Mouse (Mus musculus) thymus, postnatal 14 days (tissue): ENCODE measurements around the gene Mrpl14.

Source experiments
- DNase-seq: peaks from one replicate; pipeline ENCODE4 v3.0.0; 2021

The Mrpl14 gene

DNA sequence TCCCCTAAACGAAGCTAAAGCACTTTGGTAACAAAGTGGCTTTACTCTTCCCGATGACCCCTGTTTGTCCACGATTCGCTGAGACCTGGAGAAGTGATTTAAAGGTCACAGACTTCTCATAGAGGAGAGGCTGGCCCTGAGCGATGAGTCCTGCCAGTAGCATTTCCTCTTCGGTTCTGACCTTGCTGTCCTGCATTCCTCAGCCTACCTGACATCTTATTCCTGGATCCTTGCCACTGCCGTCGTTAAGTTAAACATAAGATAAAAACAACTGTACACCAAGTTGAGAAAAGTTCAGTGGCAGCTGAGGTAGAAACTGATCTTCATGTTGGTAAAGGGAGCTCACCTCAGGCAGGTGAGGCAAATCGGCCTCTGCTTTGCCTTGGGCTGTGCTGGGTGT lies 3.0 kb downstream of the Mrpl14 start:
- no peak for DNase-seq

DNA sequence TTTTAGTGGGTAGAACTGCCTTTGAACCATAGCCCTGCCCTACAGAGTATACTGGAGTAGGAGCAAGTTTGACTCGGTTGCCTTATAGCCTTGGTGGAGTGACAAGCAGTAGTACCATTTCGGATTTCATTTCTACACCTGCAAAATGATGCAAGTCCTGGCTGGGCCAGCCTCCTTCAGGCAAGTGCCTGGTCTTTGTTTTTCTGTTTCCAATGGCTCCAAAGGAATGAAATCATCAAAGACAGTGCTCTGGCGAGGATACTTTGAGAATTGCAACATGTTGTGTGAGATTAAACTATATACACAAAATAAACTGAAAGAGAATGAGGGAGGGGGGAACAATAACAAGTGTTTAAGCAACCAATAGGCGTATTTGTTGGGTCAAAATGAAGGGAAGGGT lies 3.9 kb downstream of the Mrpl14 start:
- no peak for DNase-seq

DNA sequence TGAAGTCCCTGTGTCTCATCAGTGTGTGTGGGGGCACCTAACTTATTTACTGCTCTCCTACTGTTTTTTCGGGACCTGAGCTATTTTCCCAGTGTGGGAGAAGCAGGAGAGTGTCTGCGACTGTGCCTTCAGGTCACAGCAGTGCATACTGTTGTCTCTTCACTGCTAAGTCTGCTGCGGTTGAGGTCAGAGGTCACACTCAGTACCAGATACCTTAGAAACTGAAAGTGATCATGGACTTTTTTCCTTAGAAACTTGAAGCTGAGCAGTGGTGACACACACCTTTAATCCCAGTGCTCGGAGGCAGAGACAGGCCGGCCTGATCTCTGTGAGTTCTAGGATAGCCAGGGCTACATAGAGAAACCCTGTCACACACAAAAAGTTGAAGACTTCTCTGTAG lies 6.0 kb downstream of the Mrpl14 start:
- no peak for DNase-seq

DNA sequence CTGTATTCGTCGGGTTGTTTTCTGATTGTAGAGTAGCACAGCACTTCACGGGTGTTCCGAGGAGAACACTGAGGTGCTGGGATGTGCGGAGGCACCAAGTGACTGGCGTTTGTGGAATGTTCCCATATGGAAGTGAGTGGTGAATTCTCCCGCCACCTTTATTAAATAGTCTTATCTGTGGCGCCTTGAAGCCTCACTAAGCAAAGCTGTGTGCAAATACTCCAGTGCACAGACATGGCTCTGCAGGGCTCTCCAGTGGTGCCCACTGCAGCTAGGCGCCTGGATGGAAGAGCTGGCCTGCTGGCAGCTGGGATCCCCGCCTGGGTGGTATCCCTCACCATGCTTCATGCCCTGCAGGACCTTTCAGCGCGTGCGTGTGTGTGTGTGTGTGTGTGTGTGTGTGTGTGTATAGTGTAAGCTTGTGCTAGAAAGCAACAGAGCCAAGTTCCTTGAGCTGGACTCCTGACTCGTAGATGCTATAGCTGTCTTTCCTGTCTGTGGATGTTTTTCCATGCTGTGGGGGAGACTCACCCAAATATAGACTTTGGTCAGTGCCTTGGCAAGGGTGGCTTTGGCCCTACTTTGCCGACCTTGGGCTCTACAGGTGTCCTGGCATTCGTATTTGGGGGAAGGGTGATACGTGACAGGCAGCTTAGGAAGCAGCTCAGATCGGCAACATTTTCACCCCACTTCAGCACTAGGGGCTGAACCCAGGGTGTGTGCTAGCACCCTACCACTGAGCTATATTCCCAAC lies 7.9 kb downstream of the Mrpl14 start:
- no peak for DNase-seq

DNA sequence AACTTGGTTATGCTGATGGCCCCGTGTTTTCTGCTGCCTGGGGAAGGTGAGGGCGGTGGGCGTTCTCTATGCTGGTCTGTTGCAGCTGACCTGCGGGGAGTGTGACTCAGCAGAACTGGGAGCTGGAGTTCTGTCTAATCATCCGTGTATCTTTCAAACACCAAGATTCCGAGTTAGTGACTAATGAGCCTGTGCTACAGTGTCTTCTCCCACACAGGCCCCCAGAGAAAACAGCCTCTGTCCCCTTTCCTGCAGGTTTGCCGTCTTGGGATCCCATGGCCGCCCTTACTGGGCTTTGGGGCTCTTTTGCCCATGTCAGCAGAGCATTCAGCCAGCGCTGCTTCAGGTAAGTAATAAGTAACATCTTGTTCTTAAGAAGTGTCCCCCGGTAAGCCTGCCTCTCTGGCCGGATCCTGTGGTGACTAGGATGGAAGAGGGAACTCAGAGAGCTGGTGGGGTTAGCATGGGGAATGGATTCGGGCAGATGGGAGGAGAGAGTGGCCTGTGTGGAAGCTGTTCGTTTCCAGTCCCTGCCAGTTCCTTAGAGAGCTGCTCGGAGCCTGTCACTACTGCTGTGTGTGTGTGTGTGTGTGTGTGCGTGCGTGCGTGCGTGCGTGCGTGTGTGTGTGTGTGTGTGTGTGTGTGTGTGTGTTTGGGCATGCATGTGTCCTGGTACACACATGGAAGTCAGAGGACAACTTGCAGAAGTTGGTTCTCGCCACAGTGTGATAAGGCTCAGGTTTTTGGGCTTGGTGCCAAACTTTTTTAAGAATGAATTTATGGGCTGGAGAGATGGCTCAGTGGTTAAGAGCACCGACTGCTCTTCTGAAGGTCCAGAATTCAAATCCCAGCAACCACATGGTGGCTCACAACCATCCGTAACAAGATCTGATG lies 9.4 kb downstream of the Mrpl14 start:
- DNase-seq: no peak

DNA sequence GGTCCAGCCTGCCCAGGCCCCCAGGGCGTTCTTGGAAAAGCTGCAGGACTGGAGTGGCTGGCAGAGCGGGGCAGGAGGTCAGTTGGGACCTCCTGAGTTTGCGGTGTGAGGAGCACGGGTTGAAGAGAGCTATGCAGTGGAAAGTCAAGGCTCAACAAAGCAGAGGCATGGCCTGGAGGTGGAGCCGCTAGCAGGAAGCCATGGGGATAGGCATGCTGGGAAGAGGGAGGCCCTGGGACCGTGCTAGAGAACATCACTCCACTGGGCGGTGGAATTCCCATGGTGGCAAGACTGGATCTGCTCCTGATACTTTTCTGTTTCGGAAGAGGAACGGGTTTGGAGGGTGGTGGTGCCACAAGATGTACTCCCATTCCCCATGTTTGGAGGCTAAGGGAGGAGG lies 10.9 kb downstream of the Mrpl14 start:
- DNase-seq: no peak

DNA sequence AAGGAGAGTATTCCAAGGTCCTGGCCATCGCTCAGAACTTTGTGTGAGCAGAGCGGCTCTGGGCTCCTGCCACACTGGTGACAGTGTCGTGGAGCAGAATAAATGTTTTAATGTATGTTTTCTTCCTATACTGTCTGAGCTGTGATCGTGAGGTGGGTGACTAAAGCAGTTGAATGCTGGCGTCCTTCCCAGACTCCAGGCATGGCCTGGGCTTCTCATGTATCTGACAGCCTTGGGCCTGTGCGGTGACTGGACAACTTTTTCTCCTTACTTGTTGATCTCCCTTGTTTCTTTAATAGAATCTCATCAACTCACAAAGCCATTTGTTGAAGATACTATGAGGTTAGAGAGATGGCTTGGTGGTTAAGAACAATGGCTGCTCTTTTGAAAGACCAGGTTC lies 12.2 kb downstream of the Mrpl14 start:
- DNase-seq: no peak

DNA sequence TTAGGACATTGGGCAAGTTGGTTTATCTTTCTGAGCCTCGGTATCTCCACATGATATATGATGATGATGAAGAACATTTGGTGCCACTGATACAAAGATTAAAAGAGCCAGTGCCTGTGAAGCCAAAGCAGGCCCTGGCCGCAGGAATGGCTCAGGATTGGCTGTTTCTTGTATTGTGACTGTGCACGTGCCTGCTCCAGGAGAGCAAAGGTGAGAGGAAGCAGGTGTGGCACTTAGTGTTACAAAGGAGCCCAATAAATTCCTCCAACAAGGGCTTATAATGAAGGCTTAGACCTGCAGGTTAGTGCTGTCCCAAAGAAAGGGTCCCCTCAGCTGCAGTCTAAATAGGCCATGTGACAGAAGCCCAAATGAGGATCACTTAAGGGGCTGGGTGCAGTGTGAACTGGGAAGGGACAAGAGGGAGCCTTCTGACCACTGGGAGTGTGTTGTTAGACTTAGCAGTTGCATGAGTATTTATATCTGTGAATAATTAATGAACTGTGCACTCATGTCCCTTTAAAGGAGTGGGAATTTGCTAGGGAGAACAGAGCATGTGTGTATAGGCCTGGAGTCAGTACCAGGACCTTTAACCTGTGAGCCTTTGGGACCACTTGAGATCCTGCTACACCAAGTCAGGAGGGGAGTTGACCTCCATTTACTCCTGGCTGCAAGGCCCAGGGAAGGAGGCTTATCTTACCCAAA lies 13.1 kb downstream of the Mrpl14 start:
- no peak for DNase-seq

DNA sequence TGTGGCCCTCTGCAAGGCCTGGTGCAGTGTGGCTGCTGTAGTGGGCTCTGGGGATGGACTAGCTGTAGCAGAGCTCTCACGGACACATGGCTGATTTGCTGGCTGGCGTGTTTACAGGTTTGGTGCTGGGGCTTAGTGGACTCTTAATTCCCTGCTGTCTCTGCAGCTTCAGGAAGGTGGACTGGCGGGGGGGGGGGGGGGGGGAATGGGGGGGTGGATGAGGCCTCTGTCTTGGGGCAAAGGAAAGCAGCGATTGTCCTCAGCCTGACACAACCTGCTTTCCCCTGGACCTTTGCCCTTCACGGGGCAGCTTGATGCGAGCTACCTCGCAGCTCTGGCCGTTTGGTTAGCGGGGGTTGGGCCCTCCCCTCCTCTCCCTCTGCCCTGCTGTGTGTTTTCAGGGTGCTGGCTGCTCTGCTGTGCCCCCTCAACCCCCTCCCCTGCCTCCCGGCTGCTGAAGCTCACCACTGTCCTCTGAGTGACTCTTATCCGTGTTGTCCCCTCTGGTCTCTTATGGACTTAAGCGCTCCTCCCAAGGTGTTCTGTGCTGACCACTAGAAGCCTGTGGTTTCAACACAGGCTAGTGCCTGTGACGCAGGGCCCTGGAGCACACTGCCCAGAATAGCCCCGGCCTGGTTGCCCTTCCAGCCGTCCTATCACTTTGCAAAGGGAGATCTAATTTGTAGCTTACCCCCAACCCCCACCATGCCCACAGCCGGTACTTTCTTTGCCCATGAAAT lies 14.5 kb downstream of the Mrpl14 start:
- no peak for DNase-seq

DNA sequence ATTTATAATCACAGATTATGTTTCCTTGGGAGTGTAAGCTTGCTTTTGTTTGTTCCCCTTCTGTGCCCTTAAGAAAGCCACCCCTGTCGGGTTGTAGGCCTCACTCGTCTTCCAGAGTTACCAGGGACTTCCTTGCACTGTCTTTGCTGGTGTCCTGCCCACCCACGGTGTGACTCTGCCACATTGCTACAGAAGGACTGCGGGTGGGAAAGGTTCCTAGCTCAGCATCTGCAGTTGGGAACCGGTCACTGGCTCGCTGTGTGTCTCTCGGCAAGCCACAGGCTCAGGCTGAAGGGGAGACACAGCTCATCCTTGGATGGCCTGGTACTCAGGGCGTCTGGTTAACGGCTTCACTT lies 15.1 kb downstream of the Mrpl14 start:
- no peak for DNase-seq

DNA sequence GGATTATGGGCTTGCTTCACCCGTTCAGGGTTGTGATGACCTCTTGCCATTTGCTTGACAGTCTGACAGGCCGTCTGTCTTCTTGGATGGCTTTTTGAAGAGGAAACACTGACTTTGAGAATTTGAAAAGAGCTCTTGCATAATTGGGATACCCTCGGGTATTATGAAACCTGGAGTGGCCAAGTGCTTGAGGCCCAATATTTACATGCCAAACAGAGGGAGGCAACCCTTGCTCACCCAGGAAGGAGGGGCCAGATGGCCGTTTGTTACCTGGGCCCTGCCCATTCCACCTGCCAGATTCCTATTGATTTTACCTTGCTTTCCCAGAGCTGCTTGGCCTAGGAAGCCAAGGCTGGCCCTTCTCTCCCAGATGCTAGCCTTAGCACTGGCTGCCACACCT lies 16.1 kb downstream of the Mrpl14 start:
- DNase-seq: no peak

DNA sequence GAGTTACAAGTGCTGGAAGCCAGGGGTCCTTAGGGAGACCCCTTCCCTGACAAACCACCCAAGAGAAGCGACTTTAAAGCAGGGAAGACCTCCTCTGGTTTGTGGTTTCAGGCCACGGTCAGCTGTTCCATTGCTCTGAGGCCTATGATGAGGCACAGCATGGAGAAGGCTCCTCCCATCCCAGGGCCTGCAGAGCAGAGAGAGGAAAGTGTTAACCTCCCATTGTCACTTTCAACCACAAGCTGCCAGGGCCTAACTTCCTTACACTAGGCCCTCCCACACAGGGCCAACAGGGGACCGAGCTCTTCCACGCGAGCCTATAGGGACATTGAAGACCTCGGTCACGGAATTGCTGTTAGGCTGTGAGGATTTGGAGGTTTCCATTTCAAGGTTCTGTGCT lies 17.1 kb downstream of the Mrpl14 start:
- no peak for DNase-seq

DNA sequence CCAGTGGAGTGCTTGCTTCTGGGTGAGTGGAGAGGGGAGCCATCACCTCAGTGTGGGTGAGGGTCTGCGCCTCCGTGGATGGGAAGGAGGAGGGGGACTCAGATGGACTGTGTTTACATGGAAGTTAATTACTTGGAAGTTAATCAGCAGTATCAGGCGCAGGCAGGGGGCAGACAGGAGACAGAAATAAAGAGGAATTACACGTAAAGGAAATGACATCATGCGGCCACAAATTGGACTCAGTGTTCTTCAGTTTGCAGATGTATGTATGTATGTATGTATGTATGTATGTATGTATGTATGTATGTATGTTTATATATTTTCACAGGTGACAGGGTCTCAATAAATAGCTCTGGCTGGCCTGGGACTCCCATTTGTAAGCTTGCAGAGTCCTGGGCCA lies 20.7 kb downstream of the Mrpl14 start:
- DNase-seq: no peak

DNA sequence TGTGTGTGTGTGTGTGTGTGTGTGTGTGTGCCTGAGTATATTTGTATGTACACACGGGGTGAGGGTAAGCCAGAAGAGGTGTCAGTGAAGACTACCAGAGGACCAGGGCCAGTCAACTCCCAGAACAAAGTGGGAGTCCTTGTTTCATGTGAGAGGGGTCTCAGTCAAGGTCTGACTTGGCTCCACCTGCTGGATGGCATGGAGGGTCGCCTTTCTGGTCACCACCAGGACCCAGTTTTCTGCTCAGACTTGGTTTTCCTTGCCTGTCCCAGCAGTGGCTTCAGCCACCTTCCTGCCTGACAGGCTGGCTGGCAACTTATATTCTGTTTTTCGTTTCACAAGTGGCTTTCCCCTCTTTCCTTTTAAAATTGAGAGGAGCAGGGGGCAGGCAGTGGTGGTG lies 21.3 kb downstream of the Mrpl14 start:
- DNase-seq: no peak

DNA sequence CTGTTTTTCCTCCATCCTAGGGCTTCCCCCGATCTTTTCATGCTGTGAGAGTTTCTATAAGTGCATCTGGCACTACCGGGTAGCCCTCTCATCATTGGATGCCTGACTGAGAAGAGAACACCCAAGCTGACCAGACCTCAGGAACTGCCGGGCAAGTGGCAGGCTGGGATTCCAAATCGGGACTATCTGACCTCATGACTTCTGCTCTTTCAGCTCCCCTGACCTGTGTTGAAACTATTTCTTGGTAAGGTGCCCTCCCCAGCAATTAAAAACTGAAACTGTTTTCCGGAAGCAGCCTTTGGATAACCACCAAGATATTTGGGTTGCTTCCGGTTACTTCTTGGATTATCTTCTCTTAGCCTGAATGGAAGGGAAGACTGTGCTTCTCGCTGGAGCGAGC lies 22.1 kb downstream of the Mrpl14 start:
- no peak for DNase-seq

DNA sequence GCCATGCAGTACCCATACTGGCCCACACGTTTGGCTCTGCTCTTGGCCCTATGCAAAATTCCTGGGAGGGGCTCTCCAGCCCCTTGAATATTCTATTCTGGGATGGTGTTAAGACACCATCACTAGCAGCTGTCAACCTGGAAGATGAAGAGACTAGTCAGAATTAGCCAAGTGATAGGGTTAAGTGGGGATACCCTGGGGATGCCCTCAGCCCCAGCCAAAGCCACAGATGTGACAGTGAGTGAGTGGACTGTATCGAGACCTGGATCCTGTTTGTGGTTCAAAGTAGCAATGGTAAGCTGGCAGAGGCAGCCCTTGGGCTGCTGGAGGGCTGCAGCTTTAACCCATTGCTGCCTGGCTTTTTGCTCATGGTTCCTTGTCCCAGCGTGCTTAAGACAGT lies 23.7 kb downstream of the Mrpl14 start:
- no peak for DNase-seq

DNA sequence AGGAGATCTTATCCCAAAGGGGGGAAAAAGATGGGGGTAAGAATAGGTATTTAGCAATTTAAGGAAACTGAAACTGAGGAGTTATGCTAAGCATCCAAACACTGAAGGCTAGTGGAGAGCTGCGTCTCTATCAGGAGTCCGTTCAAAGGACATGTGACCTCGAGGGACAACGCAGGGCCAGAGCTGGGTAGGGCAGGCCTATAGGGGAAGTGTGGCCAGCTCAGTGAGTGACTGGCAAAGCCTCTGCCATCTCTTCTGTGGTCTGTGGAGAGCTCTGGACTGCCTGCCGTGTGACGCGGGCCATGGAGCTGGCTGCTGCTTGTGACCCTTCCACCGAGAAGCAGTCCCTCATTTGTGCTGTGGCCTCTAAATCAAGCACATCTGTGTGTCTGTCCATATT lies 24.3 kb downstream of the Mrpl14 start:
- no peak for DNase-seq

DNA sequence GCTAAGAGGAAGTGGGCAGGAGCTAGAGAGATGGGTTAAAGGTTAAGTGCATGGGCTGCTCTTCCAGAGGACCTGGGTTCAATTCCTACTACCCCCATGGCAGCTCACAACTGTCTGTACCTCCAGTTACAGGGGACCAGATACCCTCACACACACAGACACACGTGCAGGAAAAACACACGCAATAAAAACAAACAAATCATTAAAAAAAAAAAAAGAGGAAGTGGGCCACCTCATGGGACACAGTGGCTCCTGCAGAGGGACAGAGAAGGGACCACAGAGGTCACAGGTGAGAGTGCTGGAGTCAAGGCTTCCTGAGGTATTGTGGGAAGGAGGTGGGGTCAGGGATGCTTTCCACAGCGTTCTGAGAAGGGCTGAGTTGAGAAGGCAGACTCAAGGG lies 25.4 kb downstream of the Mrpl14 start:
- no peak for DNase-seq

DNA sequence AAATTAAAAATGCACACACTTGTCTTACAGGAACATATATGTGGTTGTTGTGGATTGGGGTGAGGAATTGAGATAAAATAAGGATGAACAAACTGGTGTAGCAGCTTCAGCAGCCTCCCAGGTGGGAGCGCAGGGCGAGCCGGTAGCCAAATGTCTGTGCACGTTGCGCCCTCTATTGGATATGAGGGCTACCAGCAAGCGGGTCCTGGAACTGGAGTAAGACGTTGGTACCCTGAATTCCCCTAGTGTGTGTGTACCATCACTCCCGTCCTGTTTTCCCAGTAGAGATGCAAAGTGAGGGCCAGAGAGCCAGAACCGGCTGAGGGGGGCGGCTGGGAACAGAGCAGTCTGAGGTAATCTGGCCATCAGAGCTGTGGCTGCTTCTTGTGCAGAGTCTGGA lies 32.2 kb downstream of the Mrpl14 start:
- peak; percentile 83 for DNase-seq

DNA sequence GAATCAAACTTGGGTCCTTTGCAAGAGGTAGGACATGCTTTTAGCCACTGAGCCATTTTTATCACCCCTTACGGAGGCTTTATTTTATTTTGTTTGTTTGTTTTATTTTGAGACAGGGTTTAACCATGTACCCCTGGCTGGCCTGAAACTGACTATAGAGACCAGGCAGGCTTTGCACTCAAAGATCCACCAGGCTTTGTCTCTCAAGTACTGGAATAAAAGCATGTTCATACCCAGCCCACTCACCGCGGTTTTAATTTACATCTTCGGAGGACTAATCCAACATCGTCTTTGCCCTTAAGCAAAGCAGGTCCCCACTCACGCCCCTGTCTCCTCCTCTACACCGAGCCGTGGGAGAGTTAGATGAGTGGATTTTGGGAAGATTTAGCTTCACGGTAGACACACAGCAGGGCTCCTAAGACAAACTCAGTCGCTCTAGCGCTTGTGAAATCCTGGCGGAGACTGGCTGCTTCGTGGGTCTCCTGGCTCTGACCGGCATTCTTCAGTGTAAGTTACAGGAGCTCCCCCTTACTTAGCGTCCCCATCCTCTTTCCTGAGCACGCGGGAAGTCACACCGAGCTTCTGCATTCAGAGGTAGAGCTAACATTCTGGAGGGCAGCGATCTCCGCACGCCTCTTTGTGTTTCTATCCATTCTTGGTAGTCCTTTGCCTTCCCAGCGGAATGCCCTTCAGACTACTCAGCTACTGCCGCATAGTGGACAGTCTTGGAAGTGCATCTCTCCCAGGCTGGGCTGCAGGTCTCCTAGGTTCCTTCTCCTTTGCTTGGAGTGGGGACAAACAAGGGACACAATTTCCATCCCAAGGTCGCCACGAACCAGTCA lies 37.8 kb downstream of the Mrpl14 start:
- peak; percentile 77 for DNase-seq

DNA sequence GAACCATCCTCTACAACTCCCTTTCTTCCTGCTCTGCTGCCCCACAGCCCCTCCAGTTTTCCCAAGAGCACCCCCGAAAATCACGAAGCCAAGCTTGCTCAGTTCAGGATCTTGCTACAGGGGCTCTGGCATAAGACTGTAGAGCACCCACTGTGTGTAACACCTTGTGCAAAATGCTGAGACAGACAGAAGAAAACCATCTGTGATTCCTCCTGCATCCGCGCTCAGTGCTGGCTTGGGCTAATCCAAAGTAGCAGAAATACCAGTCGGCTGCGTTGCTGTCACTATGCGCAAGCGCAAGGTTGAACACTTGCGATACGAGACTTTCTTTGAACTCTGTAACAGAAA lies 38.4 kb downstream of the Mrpl14 start:
- DNase-seq: no peak

DNA sequence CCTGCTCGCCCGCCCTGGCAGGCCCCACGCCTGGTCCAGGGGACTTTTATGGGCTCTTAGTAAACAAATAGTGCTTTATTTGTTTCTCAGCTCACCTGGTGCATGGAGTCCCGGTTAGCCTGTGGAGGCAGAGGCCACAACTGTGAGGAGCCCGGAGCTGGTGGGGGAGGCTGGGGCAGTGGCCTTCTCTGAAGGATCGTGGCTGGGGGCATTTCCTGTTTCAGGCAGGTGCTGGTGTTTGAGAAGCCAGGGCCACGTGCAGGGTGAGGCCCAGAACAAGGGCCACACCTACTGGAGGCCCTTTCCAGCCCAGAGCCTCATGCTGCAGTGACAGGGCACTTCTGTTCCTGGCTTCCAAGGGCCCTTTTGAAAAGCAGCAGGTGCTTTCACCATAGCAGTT lies 40.1 kb downstream of the Mrpl14 start:
- peak; percentile 29 for DNase-seq
